Mouse (Mus musculus) myocyte (in vitro differentiated cells): ENCODE results near the gene Sub1.

Experiments
- CEBPB ChIP-seq: IDR thresholded peaks from 2 replicates; pipeline ENCODE4 v1.6.1; 2011; ENCODE audit warnings: mild to moderate bottlenecking, moderate library complexity; ENCODE audit not compliant: poor library complexity, insufficient read depth, severe bottlenecking
- E2F4 ChIP-seq: IDR thresholded peaks from one replicate; pipeline ENCODE4 v1.6.1; 2011; ENCODE audit warnings: mild to moderate bottlenecking, control low read depth, moderate library complexity; ENCODE audit not compliant: insufficient read depth
- MAX ChIP-seq: IDR thresholded peaks from one replicate; pipeline ENCODE4 v1.6.1; 2011; ENCODE audit warnings: low read depth, mild to moderate bottlenecking, control low read depth
- MYOD1 ChIP-seq, 3 experiments: IDR thresholded peaks; one replicate each; pipeline ENCODE4 v1.6.1; 2011; ENCODE audit warnings: control low read depth in 2 of 3, low read depth in 2 of 3, mild to moderate bottlenecking in 2 of 3, moderate library complexity in 1 of 3; ENCODE audit not compliant: insufficient read length in 2 of 3, control insufficient read depth in 1 of 3
- MYOG ChIP-seq, 3 experiments: IDR thresholded peaks; one replicate each; pipeline ENCODE4 v1.6.1; 2011; ENCODE audit warnings: control low read depth in 2 of 3, low read depth in 2 of 3, mild to moderate bottlenecking in 2 of 3; ENCODE audit not compliant: insufficient read length in 2 of 3, control insufficient read depth in 1 of 3, insufficient read depth in 1 of 3
- POLR2A ChIP-seq: IDR thresholded peaks from one replicate; pipeline ENCODE4 v1.6.1; 2011; ENCODE audit warnings: low read depth, mild to moderate bottlenecking, control low read depth, moderate library complexity; ENCODE audit not compliant: insufficient read length
- POLR2AphosphoS2 ChIP-seq: IDR thresholded peaks from one replicate; pipeline ENCODE4 v1.6.1; 2011; ENCODE audit warnings: low read depth, control low read depth; ENCODE audit not compliant: insufficient read length
- REST ChIP-seq: IDR thresholded peaks from one replicate; pipeline ENCODE4 v1.6.1; 2011; ENCODE audit warnings: mild to moderate bottlenecking, control low read depth, moderate library complexity; ENCODE audit not compliant: insufficient read depth, insufficient read length
- SRF ChIP-seq: IDR thresholded peaks from one replicate; pipeline ENCODE4 v1.6.1; 2011; ENCODE audit warnings: low read depth; ENCODE audit not compliant: control insufficient read depth, insufficient read length
- TCF12 ChIP-seq: IDR thresholded peaks from one replicate; pipeline ENCODE4 v1.6.1; 2011; ENCODE audit warnings: mild to moderate bottlenecking, control low read depth; ENCODE audit not compliant: poor library complexity, insufficient read depth, severe bottlenecking
- TCF3 ChIP-seq: IDR thresholded peaks from one replicate; pipeline ENCODE4 v1.6.1; 2011; ENCODE audit warnings: low read depth, control low read depth; ENCODE audit not compliant: insufficient read length
- USF1 ChIP-seq: IDR thresholded peaks from one replicate; pipeline ENCODE4 v1.6.1; 2011; ENCODE audit warnings: low read depth, mild to moderate bottlenecking, control low read depth, moderate library complexity

GRCm38 (mm10) chr15:11963791-11964525 lies 32.8 kb downstream of the Sub1 start:
- no peak for TF ChIP-seq POLR2A
- no peak for TF ChIP-seq MYOG (IDR thresholded peaks at IDR 0.05; ENCODE audit: control insufficient read depth in 1 of 3, insufficient read depth in 1 of 3, insufficient read length in 2 of 3, low read depth in 2 of 3)
- no peak for TF ChIP-seq MAX
- no peak for TF ChIP-seq SRF
- TF ChIP-seq TCF12, result no peak
- TF ChIP-seq USF1, result no peak
- TF ChIP-seq POLR2AphosphoS2, result no peak
- no peak for TF ChIP-seq TCF3
- TF ChIP-seq E2F4, result no peak
- TF ChIP-seq MYOD1 (IDR thresholded peaks at IDR 0.05; ENCODE audit: control insufficient read depth in 1 of 3, insufficient read length in 2 of 3, low read depth in 2 of 3), result no peak
- TF ChIP-seq CEBPB, result no peak
- TF ChIP-seq REST, result no peak
